Mouse (Mus musculus) thymus, adult 2 months (tissue): Measurements from ENCODE around the gene Agxt2.

Source experiments
- CTCF ChIP-seq: fragments of 200-500 bp; IDR thresholded peaks from 2 replicates; pipeline ENCODE4 v1.5.1; 2012; ENCODE audit warnings: mild to moderate bottlenecking, control low read depth, low read length, moderate library complexity, borderline replicate concordance; ENCODE audit not compliant: control insufficient read depth, poor library complexity, insufficient read depth; ENCODE audit errors: extremely low read depth
- POLR2A ChIP-seq: fragments of 200-500 bp; IDR thresholded peaks from 2 replicates; pipeline ENCODE4 v1.6.1; 2012; ENCODE audit warnings: mild to moderate bottlenecking, low read length, control low read depth, moderate library complexity; ENCODE audit not compliant: control insufficient read depth, poor library complexity, insufficient read depth; ENCODE audit errors: extremely low read depth

- TF ChIP-seq CTCF (no peak), POLR2A (no peak)
Measured at GRCm38 (mm10) chr15:10311826-10312225, 46.5 kb upstream of the Agxt2 start.
